Mouse (Mus musculus) bone marrow, adult 2 months (tissue): ENCODE data around the gene Nedd8.

Experiments used
- CTCF ChIP-seq: fragments of 200-500 bp; IDR thresholded peaks from 2 replicates; pipeline ENCODE4 v1.5.1; 2011; ENCODE audit warnings: low read length, control low read depth; ENCODE audit not compliant: control insufficient read depth, insufficient read depth
- POLR2A ChIP-seq: fragments of 200-500 bp; IDR thresholded peaks from 2 replicates; pipeline ENCODE4 v1.6.1; 2011; ENCODE audit warnings: low read depth, mild to moderate bottlenecking, control low read depth, low read length, borderline replicate concordance; ENCODE audit not compliant: control insufficient read depth

- TF ChIP-seq POLR2A = peak; percentile 58; the same call in 1 of the 2 replicates
- peak; percentile 67 for TF ChIP-seq CTCF
These were observed 9.5 kb upstream of the Nedd8 start, which contains the start of gene Tinf2 for GRCm38 (mm10) chr14:55681160-55682117.
